Mouse (Mus musculus): ENCODE data around the gene Eri3.

Eri3 gene

GRCm38 (mm10) chr4:117613153-117613773, 63.1 kb downstream of the Eri3 start:
- in situ Hi-C loops (cut with MboI; ENCODE audit: unreplicated experiment in 2 of 2) = no loop called here

GRCm38 (mm10) chr4:117616600-117616999, 66.4 kb downstream of the Eri3 start:
- in situ Hi-C loops (cut with MboI; ENCODE audit: unreplicated experiment in 2 of 2) = no loop called here

GRCm38 (mm10) chr4:117622270-117622669, 72.1 kb downstream of the Eri3 start:
- in situ Hi-C loops (cut with MboI; ENCODE audit: unreplicated experiment in 2 of 2) = no loop called here

- in situ Hi-C loops (cut with MboI; ENCODE audit: unreplicated experiment in 2 of 2) = no loop called here
These were observed 72.9 kb downstream of the Eri3 start for GRCm38 (mm10) chr4:117623025-117623424.

GRCm38 (mm10) chr4:117624660-117625059, 74.5 kb downstream of the Eri3 start:
- in situ Hi-C loops (cut with MboI; ENCODE audit: unreplicated experiment in 2 of 2) = no loop called here

- in situ Hi-C loops (cut with MboI; ENCODE audit: unreplicated experiment in 2 of 2) = no loop called here
These were observed 78.3 kb downstream of the Eri3 start for GRCm38 (mm10) chr4:117628464-117628863.

GRCm38 (mm10) chr4:117630053-117630670, 80.0 kb downstream of the Eri3 start:
- in situ Hi-C loops (cut with MboI; ENCODE audit: unreplicated experiment in 2 of 2) = no loop called here

GRCm38 (mm10) chr4:117633527-117633926, 83.4 kb downstream of the Eri3 start:
- in situ Hi-C loops (cut with MboI; ENCODE audit: unreplicated experiment in 2 of 2) = no loop called here

GRCm38 (mm10) chr4:117634642-117635041, 84.5 kb downstream of the Eri3 start:
- in situ Hi-C loops (cut with MboI; ENCODE audit: unreplicated experiment in 2 of 2) = no loop called here

GRCm38 (mm10) chr4:117636152-117636551, 86.0 kb downstream of the Eri3 start:
- in situ Hi-C loops (cut with MboI; ENCODE audit: unreplicated experiment in 2 of 2) = no loop called here

GRCm38 (mm10) chr4:117636891-117637613, 86.9 kb downstream of the Eri3 start:
- in situ Hi-C loops (cut with MboI; ENCODE audit: unreplicated experiment in 2 of 2) = no loop called here

- in situ Hi-C loops (cut with MboI; ENCODE audit: unreplicated experiment in 2 of 2) = no loop called here
These were observed 90.9 kb downstream of the Eri3 start for GRCm38 (mm10) chr4:117640925-117641703.

- in situ Hi-C loops (cut with MboI; ENCODE audit: unreplicated experiment in 2 of 2) = no loop called here
These were observed 91.6 kb downstream of the Eri3 start for GRCm38 (mm10) chr4:117641804-117642203.

GRCm38 (mm10) chr4:117645031-117645435, 94.9 kb downstream of the Eri3 start:
- in situ Hi-C loops (cut with MboI; ENCODE audit: unreplicated experiment in 2 of 2) = no loop called here

- in situ Hi-C loops (cut with MboI; ENCODE audit: unreplicated experiment in 2 of 2) = no loop called here
These were observed 95.7 kb downstream of the Eri3 start for GRCm38 (mm10) chr4:117645859-117646258.

GRCm38 (mm10) chr4:117646496-117646895, 96.3 kb downstream of the Eri3 start:
- in situ Hi-C loops (cut with MboI; ENCODE audit: unreplicated experiment in 2 of 2) = no loop called here

GRCm38 (mm10) chr4:117646926-117647755, 97.0 kb downstream of the Eri3 start:
- in situ Hi-C loops (cut with MboI; ENCODE audit: unreplicated experiment in 2 of 2) = no loop called here

GRCm38 (mm10) chr4:117651626-117652101, 101.5 kb downstream of the Eri3 start:
- in situ Hi-C loops (cut with MboI; ENCODE audit: unreplicated experiment in 2 of 2) = no loop called here

GRCm38 (mm10) chr4:117652727-117653126, 102.6 kb downstream of the Eri3 start:
- in situ Hi-C loops (cut with MboI; ENCODE audit: unreplicated experiment in 2 of 2) = no loop called here

Measured in v-Abl transformed pro-B cells (cell line).